In the genomic region with DNA sequence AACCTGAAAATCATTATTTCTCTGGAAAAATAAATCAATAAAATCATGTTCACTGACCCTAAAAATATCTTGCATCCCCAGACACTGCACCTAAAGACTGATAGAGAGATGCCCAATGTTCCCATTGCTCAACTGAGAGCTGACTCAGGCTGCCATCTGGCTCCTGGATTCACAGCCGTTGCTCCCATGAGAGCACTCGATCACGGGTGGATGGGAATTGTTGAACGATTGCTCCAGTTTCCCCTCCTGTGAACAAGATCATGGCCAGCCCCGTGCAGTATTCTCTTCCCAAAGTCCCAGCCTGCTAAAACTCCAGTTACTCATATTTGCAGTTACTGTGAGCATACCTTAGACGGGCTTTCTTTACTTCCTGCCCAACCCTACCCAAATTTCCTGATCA, we compare ENCODE assay signal across 18 mouse cellular contexts.
DNase-seq lines count a peak whose midpoint lies in the region; ATAC-seq and TF ChIP-seq lines count a peak whose summit lies in the region.
"Had no signal": no experiment of that assay in that cellular context is flagged by ENCODE, and none has a peak within 500 bp of the region (broad histone marks: within the 10 kb centered on the region; RNA-seq: fewer than 3 reads in every experiment).

No protein-coding gene starts in this region.

- no peaks in the 10 kb centered on the region for H3K36me3 ChIP-seq in neural tube, embryonic 13.5 days
- no peaks in the 10 kb centered on the region for H3K36me3 ChIP-seq in neural tube, embryonic 15.5 days
- no peaks in the 10 kb centered on the region for H3K36me3 ChIP-seq in kidney, adult 2 months (ENCODE audit: control insufficient read depth, insufficient read depth, low read length)
- H3K36me3 ChIP-seq: heart, embryonic 12.5 days; limb, embryonic 12.5 days; neural tube, embryonic 12.5 days had no signal

- no peaks in the 10 kb centered on the region for H3K27me3 ChIP-seq in neural tube, embryonic 13.5 days
- H3K27me3 ChIP-seq in neural tube, embryonic 15.5 days (replicated peaks): no peaks in the 10 kb centered on the region
- H3K27me3 ChIP-seq in kidney, adult 2 months (replicated peaks; ENCODE audit: control insufficient read depth, insufficient read depth, low read length): no peaks in the 10 kb centered on the region
- H3K27me3 ChIP-seq: heart, embryonic 12.5 days; neural tube, embryonic 12.5 days had no signal

- WGBS in neural tube, embryonic 13.5 days: 49% methylated on average over 6 of the region's 6 CpGs
- WGBS in neural tube, embryonic 15.5 days: 46% methylated on average over 6 of the region's 6 CpGs
- 66% methylated on average over 6 of the region's 6 CpGs for WGBS in kidney, adult 2 months

- DNase-seq in embryo, embryonic 11 days: peak; percentile 52
- no peak for DNase-seq in embryo, embryonic 9.5 days (ENCODE audit: extremely low spot score)
- DNase-seq in layer of hippocampus, adult 9-11 months: peak; percentile 75
- no peak for DNase-seq in ovary, postnatal 10 days (ENCODE audit: low spot score)
- DNase-seq in kidney, adult 2 months: no peak
- DNase-seq: heart, postnatal 36 days; kidney, adult 8-10 months; kidney, postnatal 25 days had no signal

- no peak overlapping the region for H3K4me3 ChIP-seq in neural tube, embryonic 13.5 days
- H3K4me3 ChIP-seq in neural tube, embryonic 15.5 days (replicated peaks): no peak overlapping the region
- no peak overlapping the region for H3K4me3 ChIP-seq in kidney, adult 2 months (ENCODE audit: insufficient read depth, low read depth, low read length)
- H3K4me3 ChIP-seq: erythroblast, embryonic 14.5 days; heart, embryonic 12.5 days; left cerebral cortex, adult 2 months; limb, embryonic 12.5 days; neural tube, embryonic 12.5 days had no signal

- no peak for TF ChIP-seq CTCF in kidney, adult 2 months (conservative IDR thresholded peaks at IDR 0.05; ENCODE audit: insufficient read depth, insufficient read length, low read depth, low read length)

- TF ChIP-seq POLR2A in kidney, adult 2 months (IDR thresholded peaks at IDR 0.05; ENCODE audit: low read depth, low read length): no peak

- no peak overlapping the region for H3K4me2 ChIP-seq in neural tube, embryonic 13.5 days
- no peak overlapping the region for H3K4me2 ChIP-seq in neural tube, embryonic 15.5 days
- H3K4me2 ChIP-seq: heart, embryonic 12.5 days; limb, embryonic 12.5 days; neural tube, embryonic 12.5 days had no signal

- H3K9me3 ChIP-seq in neural tube, embryonic 13.5 days: no peaks in the 10 kb centered on the region
- H3K9me3 ChIP-seq in neural tube, embryonic 15.5 days (replicated peaks): no peaks in the 10 kb centered on the region
- H3K9me3 ChIP-seq: heart, embryonic 12.5 days; limb, embryonic 12.5 days; neural tube, embryonic 12.5 days had no signal

- no peak overlapping the region for H3K9ac ChIP-seq in neural tube, embryonic 13.5 days
- no peak overlapping the region for H3K9ac ChIP-seq in neural tube, embryonic 15.5 days (replicated peaks)
- H3K9ac ChIP-seq: heart, embryonic 12.5 days; limb, embryonic 12.5 days; liver, embryonic 14.5 days; neural tube, embryonic 12.5 days had no signal

- no peak for ATAC-seq in neural tube, embryonic 13.5 days (ENCODE audit: low read depth)
- ATAC-seq in neural tube, embryonic 15.5 days (ENCODE audit: low FRiP score): no peak
- ATAC-seq: forebrain, embryonic 16.5 days; midbrain, embryonic 16.5 days had no signal

- H3K4me1 ChIP-seq in neural tube, embryonic 13.5 days (replicated peaks): peaks cover 25% of the 10 kb centered on the region
- H3K4me1 ChIP-seq in neural tube, embryonic 15.5 days: peaks cover 12% of the 10 kb centered on the region
- H3K4me1 ChIP-seq in kidney, adult 2 months (ENCODE audit: control insufficient read depth, insufficient read depth, low read length): no peaks in the 10 kb centered on the region

- 0 out of 2 replicates have a peak overlapping the region, but pooled peaks have one; percentile 39 for H3K27ac ChIP-seq in neural tube, embryonic 13.5 days (replicated peaks)
- no peak overlapping the region for H3K27ac ChIP-seq in neural tube, embryonic 15.5 days (replicated peaks)
- no peak overlapping the region for H3K27ac ChIP-seq in kidney, adult 2 months (ENCODE audit: insufficient read depth, low read depth, low read length)
- H3K27ac ChIP-seq: left cerebral cortex, adult 2 months; limb, embryonic 12.5 days; liver, embryonic 14.5 days; neural tube, embryonic 12.5 days had no signal

Comparison
In these comparisons a context has a peak if more than half of its experiments do, and no peak if none do; other contexts are left out.
1. DNase-seq: peak in embryo, embryonic 11 days (single experiment) and layer of hippocampus, adult 9-11 months (single experiment); none in embryo, embryonic 9.5 days (single experiment), ovary, postnatal 10 days (single experiment) and kidney, adult 2 months (single experiment).